1 mouse cellular context compared by ENCODE assay signal in genomic region chr17:56870287-56870953, GRCm38 (mm10).
TF ChIP-seq lines count a peak whose summit lies in the region.

No protein-coding gene starts in this region.

TF ChIP-seq in MEL, 35 proteins besides CTCF, POLR2A, EP300 and RAD21:
- TF ChIP-seq SIN3A (IDR thresholded peaks at IDR 0.05; ENCODE audit: low read length) = no peak; the same call in 1 of the 2 replicates
- no peak for TF ChIP-seq RCOR1 (IDR thresholded peaks at IDR 0.05; ENCODE audit: low read depth, low read length)
- no peak for TF ChIP-seq CHD2 (IDR thresholded peaks at IDR 0.05; ENCODE audit: low read length)
- TF ChIP-seq JUND (IDR thresholded peaks at IDR 0.05; ENCODE audit: low read depth, low read length) = no peak
- no peak for TF ChIP-seq BHLHE40 (IDR thresholded peaks at IDR 0.05; ENCODE audit: borderline replicate concordance, low read depth, low read length)
- TF ChIP-seq ZMIZ1 (IDR thresholded peaks at IDR 0.05; ENCODE audit: low read depth, low read length) = no peak
- no peak for TF ChIP-seq NRF1 (IDR thresholded peaks at IDR 0.05; ENCODE audit: insufficient read depth, low read depth, low read length, poor library complexity, severe bottlenecking)
- peak; percentile 57; the same call in 1 of the 2 replicates for TF ChIP-seq GATA1 (IDR thresholded peaks at IDR 0.05; ENCODE audit: low read depth, low read length)
- TF ChIP-seq MAZ (IDR thresholded peaks at IDR 0.05; ENCODE audit: low read depth, low read length) = no peak
- TF ChIP-seq MAFK (IDR thresholded peaks at IDR 0.05; ENCODE audit: borderline replicate concordance, low read depth, low read length) = no peak
- TF ChIP-seq TCF12 (IDR thresholded peaks at IDR 0.05; ENCODE audit: low read depth, low read length) = peak; percentile 52; the same call in 1 of the 2 replicates
- TF ChIP-seq E2F4 (IDR thresholded peaks at IDR 0.05; ENCODE audit: borderline replicate concordance, low read depth, low read length) = no peak
- TF ChIP-seq POLR2AphosphoS2 (IDR thresholded peaks at IDR 0.05; ENCODE audit: low read length) = no peak
- TF ChIP-seq HCFC1 (IDR thresholded peaks at IDR 0.05; ENCODE audit: low read depth, low read length) = no peak
- no peak for TF ChIP-seq POLR2AphosphoS5 (IDR thresholded peaks at IDR 0.05; ENCODE audit: borderline replicate concordance, low read depth, low read length)
- TF ChIP-seq MXI1 (IDR thresholded peaks at IDR 0.05; ENCODE audit: low read depth, low read length) = no peak
- TF ChIP-seq MYB (IDR thresholded peaks at IDR 0.05; ENCODE audit: low read depth, low read length) = peak; percentile 32; the same call in 1 of the 2 replicates
